Mouse (Mus musculus): ENCODE results near the gene Ift22. TPM values are rescaled to one million over a fixed set of nuclear protein-coding genes. Genes with fewer than 3 reads are reported as not detected.

Gene Ift22
- polyA plus RNA-seq, 1 experiment from 2014 or later, result 115 TPM

GRCm38 (mm10) chr5:136955622-136956021 lies 47.7 kb downstream of the Ift22 start:
- Histone ChIP-seq H3K4me3 (replicated peaks) (no peak overlapping the region), H3K9ac (no peak overlapping the region), H3K4me1 (peaks cover 22% of the 10 kb centered on the region), H3K4me2 (no peak overlapping the region), H3K36me3 (replicated peaks) (peaks cover 12% of the 10 kb centered on the region; the same call in 1 of the 2 replicates), H3K27me3 (0 out of 2 replicates have a peak, but pooled peaks cover 5% of the 10 kb centered on the region), H3K27ac (no peak overlapping the region), H3K9me3 (no peaks in the 10 kb centered on the region)
- whole genome bisulfite sequencing, result 92% methylated on average over 4 of the region's 4 CpGs
- no peak for ATAC-seq (ENCODE audit: low FRiP score)

GRCm38 (mm10) chr5:136957250-136957649 lies 49.3 kb downstream of the Ift22 start:
- Histone ChIP-seq H3K9ac (no peak overlapping the region), H3K9me3 (no peaks in the 10 kb centered on the region), H3K4me3 (replicated peaks) (no peak overlapping the region), H3K36me3 (replicated peaks) (peaks cover 12% of the 10 kb centered on the region; the same call in 1 of the 2 replicates), H3K4me2 (no peak overlapping the region), H3K27me3 (no peaks in the 10 kb centered on the region), H3K27ac (no peak overlapping the region), H3K4me1 (peaks cover 32% of the 10 kb centered on the region)
- ATAC-seq (ENCODE audit: low FRiP score), result no peak
- 97% methylated on average over 1 of the region's 1 CpGs for WGBS

- Histone ChIP-seq H3K27ac (no peak overlapping the region), H3K27me3 (no peaks in the 10 kb centered on the region), H3K9ac (no peak overlapping the region), H3K4me3 (replicated peaks) (no peak overlapping the region), H3K4me2 (no peak overlapping the region), H3K36me3 (replicated peaks) (peaks cover 24% of the 10 kb centered on the region), H3K9me3 (no peaks in the 10 kb centered on the region), H3K4me1 (peaks cover 35% of the 10 kb centered on the region)
- WGBS, result 87% methylated on average over 5 of the region's 5 CpGs
- ATAC-seq (ENCODE audit: low FRiP score), result no peak
These were observed 51.1 kb downstream of the Ift22 start for GRCm38 (mm10) chr5:136958991-136959605.

GRCm38 (mm10) chr5:136960053-136960452 lies 52.1 kb downstream of the Ift22 start:
- Histone ChIP-seq H3K4me1 (peaks cover 26% of the 10 kb centered on the region), H3K9ac (no peak overlapping the region), H3K36me3 (replicated peaks) (peaks cover 33% of the 10 kb centered on the region), H3K9me3 (no peaks in the 10 kb centered on the region), H3K4me3 (replicated peaks) (no peak overlapping the region), H3K4me2 (no peak overlapping the region), H3K27ac (no peak overlapping the region), H3K27me3 (no peaks in the 10 kb centered on the region)
- 93% methylated on average over 6 of the region's 6 CpGs for WGBS
- ATAC-seq (ENCODE audit: low FRiP score), result no peak

- Histone ChIP-seq H3K4me1 (peaks cover 18% of the 10 kb centered on the region), H3K9ac (peak overlapping the region; percentile 77), H3K4me2 (peak overlapping the region; percentile 83), H3K36me3 (replicated peaks) (peaks cover 43% of the 10 kb centered on the region), H3K9me3 (no peaks in the 10 kb centered on the region), H3K4me3 (replicated peaks) (peak overlapping the region; percentile 65), H3K27ac (peak overlapping the region; percentile 80), H3K27me3 (no peaks in the 10 kb centered on the region)
- 29% methylated on average over 5 of the region's 5 CpGs for WGBS
- peak; percentile 31 for ATAC-seq (ENCODE audit: low FRiP score)
These were observed 53.5 kb downstream of the Ift22 start for GRCm38 (mm10) chr5:136961334-136961982.

- Histone ChIP-seq H3K4me3 (replicated peaks) (peak overlapping the region; percentile 65), H3K36me3 (replicated peaks) (peaks cover 48% of the 10 kb centered on the region), H3K27me3 (no peaks in the 10 kb centered on the region), H3K4me1 (peaks cover 18% of the 10 kb centered on the region), H3K9me3 (no peaks in the 10 kb centered on the region), H3K27ac (peak overlapping the region; percentile 80), H3K4me2 (peak overlapping the region; percentile 83), H3K9ac (peak overlapping the region; percentile 77)
- peak; percentile 92 for ATAC-seq (ENCODE audit: low FRiP score)
- WGBS, result under 1% methylated on average over 20 of the region's 20 CpGs
These were observed 54.1 kb downstream of the Ift22 start for GRCm38 (mm10) chr5:136961983-136962461.

- ATAC-seq (ENCODE audit: low FRiP score), result peak; percentile 59
- H3K4me2 ChIP-seq, result peak overlapping the region; percentile 83
- no peaks in the 10 kb centered on the region for H3K27me3 ChIP-seq
- peak overlapping the region; percentile 77 for H3K9ac ChIP-seq
- peaks cover 18% of the 10 kb centered on the region for H3K4me1 ChIP-seq
- H3K9me3 ChIP-seq, result no peaks in the 10 kb centered on the region
- H3K4me3 ChIP-seq (replicated peaks), result peak overlapping the region; percentile 65
- 2% methylated on average over 10 of the region's 10 CpGs for WGBS
- peak overlapping the region; percentile 80 for H3K27ac ChIP-seq
- peaks cover 48% of the 10 kb centered on the region for H3K36me3 ChIP-seq (replicated peaks)
These were observed 54.6 kb downstream of the Ift22 start for GRCm38 (mm10) chr5:136962501-136962900.

- Histone ChIP-seq H3K4me2 (peak overlapping the region; percentile 83), H3K4me1 (peaks cover 18% of the 10 kb centered on the region), H3K9ac (peak overlapping the region; percentile 77; the same call in 1 of the 2 replicates), H3K4me3 (replicated peaks) (peak overlapping the region; percentile 65), H3K36me3 (replicated peaks) (peaks cover 50% of the 10 kb centered on the region), H3K9me3 (no peaks in the 10 kb centered on the region), H3K27me3 (no peaks in the 10 kb centered on the region), H3K27ac (peak overlapping the region; percentile 80)
- WGBS, result 81% methylated on average over 8 of the region's 8 CpGs
- no peak for ATAC-seq (ENCODE audit: low FRiP score)
These were observed 55.1 kb downstream of the Ift22 start for GRCm38 (mm10) chr5:136962966-136963540.

Other genes with a start within 250 kb of the Ift22 start
- not detected in 2 replicates for gene Myl10, start 215.0 kb upstream of the Ift22 start, polyA plus RNA-seq (2016; fragmentation: Nextera tagmentation; extraction: Ambion mirVana)
- gene Col26a1, start 24.9 kb upstream of the Ift22 start, polyA plus RNA-seq (2016; fragmentation: Nextera tagmentation; extraction: Ambion mirVana), result 33.7 and 42.6 TPM in 2 replicates
- gene Fis1, start 45.1 kb downstream of the Ift22 start, polyA plus RNA-seq (2016; fragmentation: Nextera tagmentation; extraction: Ambion mirVana), result 287 and 302 TPM in 2 replicates
- gene Cldn15, start 58.5 kb downstream of the Ift22 start, polyA plus RNA-seq (2016; fragmentation: Nextera tagmentation; extraction: Ambion mirVana), result 0.27 and 0.50 TPM in 2 replicates
- 34.5 and 36.4 TPM in 2 replicates for gene Plod3, start 78.9 kb downstream of the Ift22 start, polyA plus RNA-seq (2016; fragmentation: Nextera tagmentation; extraction: Ambion mirVana)
- 97.9 and 102 TPM in 2 replicates for gene Znhit1, start 79.9 kb downstream of the Ift22 start, polyA plus RNA-seq (2016; fragmentation: Nextera tagmentation; extraction: Ambion mirVana)
- 0.68 and 0.92 TPM in 2 replicates for gene Vgf, start 118.2 kb downstream of the Ift22 start, polyA plus RNA-seq (2016; fragmentation: Nextera tagmentation; extraction: Ambion mirVana)
- 209 and 221 TPM in 2 replicates for gene Ap1s1, start 138.0 kb downstream of the Ift22 start, polyA plus RNA-seq (2016; fragmentation: Nextera tagmentation; extraction: Ambion mirVana)
- gene Serpine1, start 164.1 kb downstream of the Ift22 start, polyA plus RNA-seq (2016; fragmentation: Nextera tagmentation; extraction: Ambion mirVana), result 0.11 and 0.35 TPM in 2 replicates
- 5.6 and 6.8 TPM in 2 replicates for gene Trim56, start 208.1 kb downstream of the Ift22 start, polyA plus RNA-seq (2016; fragmentation: Nextera tagmentation; extraction: Ambion mirVana)
- not detected in 2 replicates for gene Muc3, start 241.2 kb downstream of the Ift22 start, polyA plus RNA-seq (2016; fragmentation: Nextera tagmentation; extraction: Ambion mirVana)

Data from forebrain, embryonic 12.5 days (tissue).